Mouse (Mus musculus) G1E (cell line): ENCODE data around the gene Prdm10. TPM values are rescaled to one million over a fixed set of nuclear protein-coding genes. Genes with fewer than 3 reads are reported as not detected.

Experiments
- ATAC-seq: 2 replicates; pipeline ENCODE4 v1.8.0; 2016; ENCODE audit warnings: mild to moderate bottlenecking; ENCODE audit not compliant: insufficient number of reproducible peaks, poor library complexity, low FRiP score, severe bottlenecking; ENCODE audit errors: extremely low read depth
- DNase-seq: peaks from one replicate; pipeline ENCODE4 v3.0.0; 2012; ENCODE audit warnings: low spot score
- H3K27me3 ChIP-seq: 2 replicates; pipeline ENCODE4 v1.6.1; 2012; ENCODE audit warnings: mild to moderate bottlenecking, low read length, inconsistent platforms; ENCODE audit not compliant: insufficient read depth
- H3K36me3 ChIP-seq: replicated peaks from 2 replicates; pipeline ENCODE3; 2012; ENCODE audit warnings: mild to moderate bottlenecking, inconsistent platforms
- H3K4me1 ChIP-seq: 2 replicates; pipeline ENCODE4 v1.6.1; 2012; ENCODE audit warnings: low read depth, low read length, inconsistent platforms, mixed read lengths; ENCODE audit not compliant: insufficient read depth
- H3K4me3 ChIP-seq: 2 replicates; pipeline ENCODE4 v1.5.1; 2012; ENCODE audit warnings: low read depth, mild to moderate bottlenecking, inconsistent platforms, low read length, moderate library complexity, mixed read lengths
- H3K9me3 ChIP-seq: replicated peaks from 2 replicates; pipeline ENCODE4 v1.6.1; 2012; ENCODE audit warnings: inconsistent platforms
- CTCF ChIP-seq: IDR thresholded peaks from 2 replicates; pipeline ENCODE4 v1.5.1; 2012; ENCODE audit warnings: low read depth, low read length, inconsistent platforms, mixed read lengths
- GATA1 ChIP-seq: IDR thresholded peaks from 2 replicates; pipeline ENCODE4 v1.6.1; 2012; ENCODE audit warnings: borderline replicate concordance, low read length, inconsistent platforms, mixed read lengths
- GATA2 ChIP-seq: IDR thresholded peaks from 2 replicates; pipeline ENCODE4 v1.6.1; 2012; ENCODE audit warnings: low read depth, low read length, inconsistent platforms, borderline replicate concordance
- POLR2AphosphoS5 ChIP-seq: IDR thresholded peaks from 2 replicates; pipeline ENCODE4 v1.6.1; 2012; ENCODE audit warnings: low read depth, low read length, inconsistent platforms; ENCODE audit not compliant: insufficient replicate concordance
- TAL1 ChIP-seq: conservative IDR thresholded peaks from 2 replicates; pipeline ENCODE4 v1.6.1; 2012; ENCODE audit warnings: low read depth, low read length, inconsistent platforms, mixed read lengths
- polyA plus RNA-seq: library from polyadenylated mRNA; stranded (reverse); fragments of >175 nt; gene quantifications from 2 replicates; pipeline ENCODE4 v1.2.3, GENCODE M21; 2012
- total RNA-seq, 2 experiments: library from RNA; stranded (forward) in 1 of 2; stranded (reverse) in 1 of 2; fragments of 200-1000 nt in 1 of 2; fragments of >200 nt in 1 of 2; fragmentation: Nextera tagmentation in 1 of 2; gene quantifications; 2 replicates each; pipeline ENCODE4 v1.2.3; 2014 to 2017

The Prdm10 gene
- total and polyA plus RNA-seq, 3 experiments, result 5.3 to 19.9 (median 9.9) TPM

DNA sequence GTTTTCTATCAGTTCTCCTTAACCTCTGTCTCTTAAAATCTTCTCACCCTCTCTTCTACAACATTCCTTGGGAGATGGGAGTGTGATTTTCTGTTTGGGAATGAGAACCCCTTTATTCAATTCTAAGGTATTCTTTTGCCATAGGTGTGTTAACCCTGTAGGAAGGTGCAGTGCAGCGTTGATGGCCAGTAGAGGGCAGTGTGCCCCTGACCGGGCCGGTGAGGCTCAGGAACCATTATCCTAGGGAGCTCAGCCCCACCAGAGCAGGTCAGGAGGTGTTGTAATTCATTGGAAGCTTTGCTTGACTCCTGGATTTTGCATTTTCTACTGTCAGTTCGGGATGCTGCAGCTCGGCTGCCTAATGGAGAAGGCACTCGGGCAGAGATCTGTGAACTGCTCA lies 124.9 kb downstream of the Prdm10 start:
- Histone ChIP-seq H3K36me3 (peaks cover 82% of the 10 kb centered on the region), H3K27me3 (no peaks in the 10 kb centered on the region), H3K4me1 (peaks cover under 1% of the 10 kb centered on the region; the same call in 1 of the 2 replicates), H3K4me3 (no peak overlapping the region), H3K9me3 (no peaks in the 10 kb centered on the region)
- DNase-seq (no peak), ATAC-seq (no peak)
- TF ChIP-seq POLR2AphosphoS5 (no peak), CTCF (peak; percentile 81)

DNA sequence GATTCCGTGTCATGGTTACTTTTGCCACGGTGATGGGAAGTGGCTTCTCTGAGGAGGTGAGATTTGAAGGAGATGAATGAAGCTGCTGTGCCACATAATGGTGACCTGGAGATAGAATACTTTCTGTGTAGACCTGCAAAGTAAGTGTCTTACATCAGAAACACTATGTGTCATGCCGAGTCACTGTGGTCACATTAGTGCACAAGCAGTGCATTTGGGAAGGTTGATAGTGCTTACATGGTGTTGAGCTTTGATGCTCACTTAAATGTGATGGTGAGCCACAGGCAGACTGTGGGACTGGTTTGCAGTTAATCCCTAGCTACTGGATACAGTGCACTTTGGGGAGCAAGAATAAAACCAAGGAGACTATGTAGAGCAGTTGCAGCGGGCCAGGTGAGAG lies 131.8 kb downstream of the Prdm10 start:
- Histone ChIP-seq H3K9me3 (no peaks in the 10 kb centered on the region), H3K4me3 (no peak overlapping the region), H3K27me3 (no peaks in the 10 kb centered on the region), H3K4me1 (peaks cover 16% of the 10 kb centered on the region), H3K36me3 (peaks cover 92% of the 10 kb centered on the region)
- DNase-seq, result peak; percentile 16
- TF ChIP-seq POLR2AphosphoS5, result no peak
- no peak for TF ChIP-seq CTCF
- TF ChIP-seq GATA2, result no peak
- no peak for TF ChIP-seq GATA1
- TF ChIP-seq TAL1, result no peak
- ATAC-seq, result peak; percentile 63

DNA sequence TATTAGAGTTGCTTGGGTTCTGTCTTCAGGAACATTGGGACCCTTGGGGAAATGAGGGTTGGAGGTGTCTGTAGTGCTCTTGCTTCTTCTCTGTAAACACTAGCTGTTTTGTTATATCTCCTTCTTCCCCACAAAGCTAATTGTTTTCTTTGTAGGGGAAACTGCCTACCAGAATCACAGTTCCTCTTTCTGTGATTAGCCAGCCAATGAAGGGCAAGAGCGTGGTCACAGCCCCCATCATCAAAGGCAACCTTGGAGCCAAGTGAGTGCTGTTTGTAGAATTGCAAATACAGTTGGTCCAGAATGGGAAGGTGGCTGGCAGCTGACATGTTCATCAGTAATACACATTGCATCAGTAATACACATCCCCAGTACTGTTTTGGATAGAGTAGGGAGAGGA lies 138.5 kb downstream of the Prdm10 start:
- H3K9me3 ChIP-seq, result no peaks in the 10 kb centered on the region
- ATAC-seq, result no peak
- no peaks in the 10 kb centered on the region for H3K27me3 ChIP-seq
- peak; percentile 14 for DNase-seq
- TF ChIP-seq CTCF (no peak), POLR2AphosphoS5 (no peak)
- no peak overlapping the region for H3K4me3 ChIP-seq
- peaks cover 84% of the 10 kb centered on the region for H3K36me3 ChIP-seq
- peaks cover 3% of the 10 kb centered on the region for H3K4me1 ChIP-seq

DNA sequence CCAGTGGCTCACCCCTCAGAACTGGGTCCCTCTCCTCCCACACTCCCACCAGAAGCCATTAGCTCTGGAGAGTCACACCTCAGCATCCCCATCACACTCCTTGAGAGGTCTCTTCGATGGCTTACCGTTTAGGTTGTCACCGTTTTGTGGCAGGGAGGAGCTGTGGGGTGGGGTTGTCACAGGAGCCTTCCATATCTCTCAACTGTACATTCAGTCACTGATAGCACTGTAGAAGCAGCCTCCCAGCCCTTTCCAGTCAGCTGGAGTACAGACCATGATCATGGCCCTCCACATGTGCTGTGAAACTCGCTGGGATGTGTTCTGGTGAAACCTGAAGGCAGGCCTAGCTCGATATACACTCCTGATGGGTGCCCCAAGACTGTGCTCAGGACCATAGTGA lies 141.8 kb downstream of the Prdm10 start:
- DNase-seq (no peak), ATAC-seq (no peak)
- TF ChIP-seq POLR2AphosphoS5, result no peak
- TF ChIP-seq GATA1, result no peak
- TF ChIP-seq CTCF, result no peak
- no peak for TF ChIP-seq GATA2
- no peak for TF ChIP-seq TAL1
- H3K4me3 ChIP-seq, result no peak overlapping the region
- H3K36me3 ChIP-seq, result peaks cover 57% of the 10 kb centered on the region
- H3K27me3 ChIP-seq, result no peaks in the 10 kb centered on the region
- H3K9me3 ChIP-seq, result no peaks in the 10 kb centered on the region
- peaks cover 3% of the 10 kb centered on the region for H3K4me1 ChIP-seq

DNA sequence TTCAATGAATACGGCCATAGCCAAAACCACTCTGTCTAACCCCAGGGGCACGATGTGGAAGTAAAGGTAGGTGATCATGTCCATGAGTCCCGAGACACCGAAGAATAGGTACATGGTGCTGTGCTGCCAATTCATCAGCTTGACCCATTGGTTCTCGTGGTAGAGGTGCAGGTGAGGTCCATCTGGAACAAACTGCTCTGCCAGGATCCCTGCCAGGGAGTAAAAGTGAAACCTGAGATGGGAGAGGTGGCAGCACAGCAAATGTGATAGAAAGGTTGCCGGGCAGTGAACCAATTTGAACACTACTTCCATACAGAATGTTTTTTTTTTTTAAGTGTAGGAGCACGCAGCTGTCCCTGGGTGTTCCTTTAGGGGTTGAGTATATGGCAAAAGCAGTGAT lies 148.6 kb downstream of the Prdm10 start:
- Histone ChIP-seq H3K36me3 (peaks cover 2% of the 10 kb centered on the region), H3K27me3 (peaks cover 12% of the 10 kb centered on the region; the same call in 1 of the 2 replicates), H3K4me1 (peaks cover 2% of the 10 kb centered on the region; the same call in 1 of the 2 replicates), H3K9me3 (no peaks in the 10 kb centered on the region), H3K4me3 (no peak overlapping the region)
- ATAC-seq (no peak), DNase-seq (no peak)
- TF ChIP-seq TAL1 (no peak), CTCF (no peak), POLR2AphosphoS5 (no peak), GATA2 (no peak), GATA1 (no peak)

DNA sequence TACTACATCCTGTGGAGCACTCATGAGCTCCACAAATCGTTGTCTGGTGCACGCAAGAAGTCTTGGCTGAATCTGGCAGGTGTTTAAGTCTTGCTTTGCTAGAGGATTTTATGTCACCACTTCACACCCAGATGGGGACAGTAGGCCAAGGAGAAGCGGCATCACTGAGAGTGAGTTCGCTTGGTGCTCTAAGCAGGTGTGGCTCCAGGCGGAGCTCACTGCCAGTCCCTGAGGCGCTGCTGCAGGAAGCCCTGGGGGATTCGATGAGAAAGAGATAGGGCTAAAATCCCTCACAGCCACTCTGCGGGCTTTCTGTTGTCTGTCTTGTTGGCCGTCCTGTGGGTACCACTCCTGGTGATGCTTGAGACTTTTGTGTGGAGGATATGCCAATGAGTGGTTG lies 149.7 kb downstream of the Prdm10 start:
- ATAC-seq, result no peak

More for the DNA sequence above, 149.7 kb downstream of the Prdm10 start:
- H3K4me3 ChIP-seq, result no peak overlapping the region
- peaks cover 12% of the 10 kb centered on the region; the same call in 1 of the 2 replicates for H3K27me3 ChIP-seq
- peaks cover 2% of the 10 kb centered on the region; the same call in 1 of the 2 replicates for H3K4me1 ChIP-seq
- no peak for TF ChIP-seq POLR2AphosphoS5
- TF ChIP-seq TAL1, result no peak
- TF ChIP-seq GATA1, result no peak
- no peaks in the 10 kb centered on the region for H3K36me3 ChIP-seq
- no peaks in the 10 kb centered on the region for H3K9me3 ChIP-seq
- DNase-seq, result no peak

Other genes with a start within 250 kb of the Prdm10 start
- gene Zbtb44, start 249.9 kb upstream of the Prdm10 start, total RNA-seq (2014; fragmentation: Nextera tagmentation), result 58.2 and 63.6 TPM in 2 replicates
- 24.7 and 27.5 TPM in 2 replicates for gene Zbtb44, start 249.9 kb upstream of the Prdm10 start, total RNA-seq (2017)
- gene Zbtb44, start 249.9 kb upstream of the Prdm10 start, polyA plus RNA-seq, result 7.4 and 9.1 TPM in 2 replicates
- gene St14, start 148.7 kb upstream of the Prdm10 start, total RNA-seq (2014; fragmentation: Nextera tagmentation), result not detected in 2 replicates
- 0.16 TPM in 1 of 2 replicates, not detected in the other for gene St14, start 148.7 kb upstream of the Prdm10 start, total RNA-seq (2017)
- 0.02 TPM in 1 of 2 replicates, not detected in the other for gene St14, start 148.7 kb upstream of the Prdm10 start, polyA plus RNA-seq
- gene Aplp2, start 68.7 kb upstream of the Prdm10 start, total RNA-seq (2014; fragmentation: Nextera tagmentation), result 721 and 724 TPM in 2 replicates
- gene Aplp2, start 68.7 kb upstream of the Prdm10 start, total RNA-seq (2017), result 454 and 492 TPM in 2 replicates
- gene Aplp2, start 68.7 kb upstream of the Prdm10 start, polyA plus RNA-seq, result 65.1 and 79.4 TPM in 2 replicates
- 36.7 and 39.9 TPM in 2 replicates for gene Nfrkb, start 105.7 kb downstream of the Prdm10 start, total RNA-seq (2014; fragmentation: Nextera tagmentation)
- gene Nfrkb, start 105.7 kb downstream of the Prdm10 start, total RNA-seq (2017), result 23.8 and 24.4 TPM in 2 replicates
- 11.0 and 21.2 TPM in 2 replicates for gene Nfrkb, start 105.7 kb downstream of the Prdm10 start, polyA plus RNA-seq
- not detected in 2 replicates for gene Tmem45b, start 183.9 kb downstream of the Prdm10 start, total RNA-seq (2014; fragmentation: Nextera tagmentation)
- gene Tmem45b, start 183.9 kb downstream of the Prdm10 start, total RNA-seq (2017), result 0.06 and 0.33 TPM in 2 replicates
- not detected in 2 replicates for gene Tmem45b, start 183.9 kb downstream of the Prdm10 start, polyA plus RNA-seq